7 mouse cellular contexts compared by ENCODE assay signal in the genomic region with DNA sequence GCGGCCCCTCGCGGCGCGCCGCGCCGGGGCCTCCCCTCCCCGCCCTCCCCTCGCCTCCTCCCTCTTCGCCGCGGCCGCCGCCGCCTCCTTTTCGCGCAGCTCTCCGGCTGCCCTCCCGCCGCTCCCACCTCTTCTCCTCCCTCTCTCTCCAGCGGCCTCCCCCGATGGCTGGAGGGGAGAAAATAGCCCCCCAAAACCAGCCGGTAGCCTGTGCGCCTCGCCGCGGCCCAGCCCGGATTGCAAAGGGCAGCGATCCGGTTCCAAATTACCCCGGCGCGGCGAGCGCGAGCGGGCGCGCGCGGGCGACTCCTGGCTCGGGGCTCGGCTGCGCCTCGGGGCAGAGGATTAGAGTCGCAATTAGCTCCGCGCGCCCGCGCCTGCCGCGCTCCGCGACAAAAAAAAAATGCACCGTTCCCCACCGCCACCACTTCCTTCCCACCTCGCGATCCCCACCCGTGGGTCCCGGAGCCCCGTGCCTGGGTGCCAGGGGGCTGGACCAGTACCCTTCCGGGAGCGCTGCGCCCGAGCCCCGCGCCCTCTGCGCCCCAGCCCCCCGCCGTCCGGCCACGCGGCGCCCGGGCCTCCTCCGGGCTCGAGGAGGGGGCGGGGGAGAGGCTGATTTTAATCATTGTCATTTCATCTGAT. TPM values are rescaled to one million over a fixed set of nuclear protein-coding genes. Genes with fewer than 3 reads are reported as not detected.
DNase-seq lines count a peak whose midpoint lies in the region; ATAC-seq and TF ChIP-seq lines count a peak whose summit lies in the region.

No protein-coding gene starts in this region.

- peaks cover 8% of the 10 kb centered on the region for H3K36me3 ChIP-seq in forebrain, embryonic 13.5 days (ENCODE audit: poor library complexity, severe bottlenecking)
- H3K36me3 ChIP-seq in midbrain, embryonic 10.5 days: peaks cover 22% of the 10 kb centered on the region
- no peaks in the 10 kb centered on the region for H3K36me3 ChIP-seq in small intestine, adult 2 months (ENCODE audit: control insufficient read depth, insufficient read depth, low read length)

- H3K4me3 ChIP-seq in forebrain, embryonic 13.5 days: peak overlapping the region; percentile 84
- peak overlapping the region; percentile 94 for H3K4me3 ChIP-seq in midbrain, embryonic 10.5 days
- peak overlapping the region; percentile 82 for H3K4me3 ChIP-seq in small intestine, adult 2 months (ENCODE audit: low read depth, low read length)

- H3K27ac ChIP-seq in forebrain, embryonic 13.5 days: peak overlapping the region; percentile 99
- peak overlapping the region; percentile 100 for H3K27ac ChIP-seq in midbrain, embryonic 10.5 days (replicated peaks)
- peak overlapping the region; percentile 58 for H3K27ac ChIP-seq in small intestine, adult 2 months (ENCODE audit: insufficient read depth, low read depth, low read length)

- TF ChIP-seq CTCF in small intestine, adult 2 months (IDR thresholded peaks at IDR 0.05; ENCODE audit: extremely low read depth, insufficient read length, insufficient replicate concordance, low read depth, low read length): no peak

- H3K27me3 ChIP-seq in forebrain, embryonic 13.5 days: no peaks in the 10 kb centered on the region
- peaks cover 4% of the 10 kb centered on the region; the same call in 1 of the 2 replicates for H3K27me3 ChIP-seq in midbrain, embryonic 10.5 days (ENCODE audit: low read depth, poor library complexity, severe bottlenecking)
- H3K27me3 ChIP-seq in small intestine, adult 2 months (ENCODE audit: control insufficient read depth, insufficient read depth, low read length): peaks cover 12% of the 10 kb centered on the region

- H3K9ac ChIP-seq in forebrain, embryonic 13.5 days: peak overlapping the region; percentile 97

- no peaks in the 10 kb centered on the region for H3K9me3 ChIP-seq in forebrain, embryonic 13.5 days (replicated peaks)
- H3K9me3 ChIP-seq in midbrain, embryonic 10.5 days (replicated peaks): no peaks in the 10 kb centered on the region

- peak; percentile 62 for DNase-seq in MN1 (ENCODE audit: low spot score)
- peak; percentile 58 for DNase-seq in adrenal gland, postnatal 25 days
- DNase-seq in heart, postnatal 36 days: peak; percentile 51 to 66
- DNase-seq in layer of hippocampus, postnatal 25 days (ENCODE audit: extremely low spot score in 1 of 2, low spot score in 1 of 2): peak; percentile 48 to 65
- DNase-seq in midbrain, embryonic 10.5 days (ENCODE audit: low spot score): no peak

- TF ChIP-seq POLR2A in small intestine, adult 2 months (IDR thresholded peaks at IDR 0.05; ENCODE audit: low read depth, low read length): no peak

- H3K4me2 ChIP-seq in forebrain, embryonic 13.5 days: peak overlapping the region; percentile 95

- peaks cover 36% of the 10 kb centered on the region for H3K4me1 ChIP-seq in forebrain, embryonic 13.5 days
- H3K4me1 ChIP-seq in midbrain, embryonic 10.5 days: peaks cover 44% of the 10 kb centered on the region
- no peaks in the 10 kb centered on the region for H3K4me1 ChIP-seq in small intestine, adult 2 months (ENCODE audit: control insufficient read depth, insufficient read depth, insufficient read length, low read length)

- WGBS in forebrain, embryonic 13.5 days: under 1% methylated on average over 53 of the region's 81 CpGs
- WGBS in midbrain, embryonic 10.5 days: 0% methylated on average over 65 of the region's 81 CpGs
- WGBS in small intestine, adult 2 months: under 1% methylated on average over 60 of the region's 81 CpGs

- ATAC-seq in forebrain, embryonic 13.5 days: peak; percentile 50

- intact Hi-C loops in heart, postnatal 36 days (cut with DNase I): loop anchor here (1.0 to 5.0 kb wide), 5 partner anchors 37 to 247 kb away; no protein-coding TSS in a partner anchor

RNA-seq across cellular contexts. Expression of a gene that starts 2.0 kb away (rescaled TPM):
- 9.4 and 9.7 TPM in 2 replicates for total RNA-seq in adrenal gland, postnatal 25 days (2021)
- polyA plus RNA-seq in forebrain, embryonic 13.5 days (2015; fragmentation: Nextera tagmentation; extraction: Ambion mirVana): 28.9 and 35.8 TPM in 2 replicates
- total RNA-seq in heart, postnatal 36 days (2021): 1 to 10 TPM; 3.0 to 3.2 TPM
- 10 to 100 TPM; 14.8 to 17.0 TPM for total RNA-seq in layer of hippocampus, postnatal 25 days (2021)
- polyA plus RNA-seq in midbrain, embryonic 10.5 days (2016; fragmentation: Nextera tagmentation; extraction: Ambion mirVana): 36.8 and 44.6 TPM in 2 replicates
- polyA plus RNA-seq in small intestine, adult 2 months (2012; rRNA removed): 5.9 and 6.2 TPM in 2 replicates
